Mouse (Mus musculus): ENCODE results near the gene Syne1.

DNA sequence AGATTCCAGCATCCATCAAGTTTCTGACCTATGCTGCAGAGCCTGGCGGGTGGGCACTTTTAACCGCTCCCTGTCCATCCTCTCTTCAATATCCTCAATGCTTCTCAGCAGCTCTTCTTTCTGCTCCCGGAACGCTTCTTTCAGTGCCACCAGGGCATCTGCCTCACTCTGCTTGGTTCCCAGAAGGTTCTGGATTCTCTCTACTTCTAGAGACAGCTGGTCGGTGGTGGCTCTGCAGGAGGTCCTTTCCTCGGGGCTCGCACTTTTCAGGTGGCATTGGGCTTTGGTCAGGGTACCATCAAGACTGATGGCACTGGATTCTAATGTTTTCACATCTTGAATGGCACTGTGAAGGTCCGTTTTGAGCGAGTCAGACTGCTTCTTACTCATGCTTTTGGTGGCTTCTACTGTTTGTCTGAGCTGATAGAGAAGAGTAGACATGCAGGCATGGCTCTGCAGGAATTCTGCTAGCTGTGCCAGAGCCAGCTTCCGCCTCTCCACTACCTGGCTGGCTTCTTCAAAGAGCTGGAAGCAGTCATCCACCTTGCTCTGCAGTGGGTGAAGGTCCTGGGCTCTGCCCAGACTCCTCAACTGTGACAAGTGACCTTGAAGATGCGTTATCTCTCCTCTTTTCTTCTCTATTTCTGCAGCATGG, 227.4 kb downstream of the Syne1 start:
- TF ChIP-seq CTCF (IDR thresholded peaks at IDR 0.05; ENCODE audit: borderline replicate concordance, insufficient read depth, low read length) (no peak), POLR2A (IDR thresholded peaks at IDR 0.05; ENCODE audit: low read depth, low read length) (no peak)
